Comparison of ENCODE assay signal across 23 mouse cellular contexts in genomic region chr4:36647753-36648152, GRCm38 (mm10).
DNase-seq lines count a peak whose midpoint lies in the region; ATAC-seq and TF ChIP-seq lines count a peak whose summit lies in the region.
"Had no signal": no experiment of that assay in that cellular context is flagged by ENCODE, and none has a peak within 500 bp of the region (broad histone marks: within the 10 kb centered on the region; RNA-seq: fewer than 3 reads in every experiment).

No protein-coding gene starts in this region.

- TF ChIP-seq CTCF in CH12.LX (conservative IDR thresholded peaks at IDR 0.05 in 1 of 2, IDR thresholded peaks at IDR 0.05 in 1 of 2; ENCODE audit: low read depth in 2 of 2, low read length in 2 of 2), result no peak
- TF ChIP-seq CTCF in MEL (IDR thresholded peaks at IDR 0.05 in 2 of 3, conservative IDR thresholded peaks at IDR 0.05 in 1 of 3; ENCODE audit: control insufficient read depth in 1 of 3, insufficient read depth in 1 of 3, low read depth in 2 of 3, low read length in 3 of 3, poor library complexity in 1 of 3, severe bottlenecking in 1 of 3), result no peak

- H3K9ac ChIP-seq in CH12.LX (ENCODE audit: insufficient read depth, low read depth) (no peak overlapping the region), ES-E14 (ENCODE audit: insufficient read depth, low read depth, low read length, poor library complexity, severe bottlenecking) (no peak overlapping the region), MEL (ENCODE audit: control insufficient read depth, low read depth, low read length, poor library complexity, severe bottlenecking) (no peak overlapping the region)
- H3K9ac ChIP-seq in intestine, embryonic 15.5 days, result no peak overlapping the region

- ATAC-seq in intestine, embryonic 15.5 days, result no peak
- ATAC-seq: activated CD4-positive, CD25-positive, alpha-beta regulatory T cell, adult 4 months; CD4-positive, CD25-positive, alpha-beta regulatory T cell, adult 4 months; Patski had no signal

- H3K27me3 ChIP-seq in CH12.LX (replicated peaks), result no peaks in the 10 kb centered on the region
- H3K27me3 ChIP-seq in MEL (ENCODE audit: control insufficient read depth in 1 of 2, insufficient read depth in 2 of 2, low read length in 2 of 2), result no peaks in the 10 kb centered on the region
- H3K27me3 ChIP-seq in intestine, embryonic 15.5 days (replicated peaks), result no peaks in the 10 kb centered on the region
- H3K27me3 ChIP-seq: Patski had no signal

- H3K36me3 ChIP-seq in CH12.LX (replicated peaks in 1 of 2; ENCODE audit: control insufficient read depth in 1 of 2, insufficient read depth in 1 of 2, low read length in 1 of 2), result no peaks in the 10 kb centered on the region
- no peaks in the 10 kb centered on the region for H3K36me3 ChIP-seq in ES-E14 (ENCODE audit: control insufficient read depth, insufficient read depth, low read length, poor library complexity, severe bottlenecking)
- H3K36me3 ChIP-seq in MEL (ENCODE audit: control insufficient read depth in 1 of 2, insufficient read depth in 2 of 2, low read length in 2 of 2), result no peaks in the 10 kb centered on the region
- no peaks in the 10 kb centered on the region for H3K36me3 ChIP-seq in intestine, embryonic 15.5 days
- H3K36me3 ChIP-seq: G1E had no signal

- TF ChIP-seq EP300 in CH12.LX (IDR thresholded peaks at IDR 0.05; ENCODE audit: low read length) (no peak), MEL (IDR thresholded peaks at IDR 0.05; ENCODE audit: low read depth in 1 of 2, low read length in 2 of 2) (no peak)

- intact Hi-C loops in left cerebral cortex, postnatal 4 days (cut with DNase I), result no loop called here

- H3K4me1 ChIP-seq in CH12.LX (ENCODE audit: control insufficient read depth in 1 of 2, insufficient read depth in 2 of 2) (no peaks in the 10 kb centered on the region), ES-E14 (ENCODE audit: control insufficient read depth in 2 of 2, insufficient read depth in 2 of 2, low read length in 2 of 2, poor library complexity in 1 of 2) (no peaks in the 10 kb centered on the region), MEL (ENCODE audit: control insufficient read depth in 1 of 2, insufficient read depth in 2 of 2, low read length in 2 of 2) (no peaks in the 10 kb centered on the region)
- no peaks in the 10 kb centered on the region for H3K4me1 ChIP-seq in intestine, embryonic 15.5 days (replicated peaks)

- H3K4me2 ChIP-seq in CH12.LX (ENCODE audit: insufficient read depth, low read depth, poor library complexity, severe bottlenecking), result no peak overlapping the region
- no peak overlapping the region for H3K4me2 ChIP-seq in intestine, embryonic 15.5 days (replicated peaks)

- TF ChIP-seq RAD21 in CH12.LX (IDR thresholded peaks at IDR 0.05; ENCODE audit: low read depth, low read length) (no peak), MEL (IDR thresholded peaks at IDR 0.05; ENCODE audit: low read depth, low read length) (no peak)

- H3K79me2 ChIP-seq in CH12.LX (replicated peaks; ENCODE audit: control insufficient read depth, extremely low read depth, insufficient read depth, poor library complexity, severe bottlenecking) (no peaks in the 10 kb centered on the region), MEL (ENCODE audit: control insufficient read depth, insufficient read depth, low read length, poor library complexity) (no peaks in the 10 kb centered on the region)

- H3K9me3 ChIP-seq in CH12.LX (replicated peaks; ENCODE audit: low read length), result peaks cover 6% of the 10 kb centered on the region
- H3K9me3 ChIP-seq in ES-E14 (ENCODE audit: control insufficient read depth, insufficient read depth, low read depth, low read length), result no peaks in the 10 kb centered on the region
- no peaks in the 10 kb centered on the region for H3K9me3 ChIP-seq in MEL (replicated peaks; ENCODE audit: insufficient read depth, low read length)
- H3K9me3 ChIP-seq in intestine, embryonic 15.5 days, result no peaks in the 10 kb centered on the region
- H3K9me3 ChIP-seq: G1E had no signal

- dilution Hi-C loops in CH12.LX (cut with MboI; ENCODE audit: extremely low pct_ligation_motif_present, extremely low pct_unique_long_range_greater_than_20kb, low sequenced_read_pairs), result no loop called here

- no peak for TF ChIP-seq POLR2A in CH12.LX (IDR thresholded peaks at IDR 0.05; ENCODE audit: low read depth, low read length)
- no peak for TF ChIP-seq POLR2A in MEL (IDR thresholded peaks at IDR 0.05; ENCODE audit: control insufficient read depth in 1 of 2, insufficient read depth in 1 of 2, low read depth in 1 of 2, low read length in 2 of 2, poor library complexity in 1 of 2)

- H3K4me3 ChIP-seq in CH12.LX (replicated peaks in 1 of 3; ENCODE audit: low read depth in 2 of 3, low read length in 2 of 3, poor library complexity in 1 of 3), result no peak overlapping the region
- no peak overlapping the region for H3K4me3 ChIP-seq in ES-E14 (ENCODE audit: insufficient read depth in 1 of 2, low read depth in 1 of 2, low read length in 2 of 2, poor library complexity in 1 of 2, severe bottlenecking in 1 of 2)
- no peak overlapping the region for H3K4me3 ChIP-seq in MEL (ENCODE audit: control insufficient read depth in 1 of 2, insufficient read depth in 1 of 2, low read depth in 2 of 2, low read length in 2 of 2)
- no peak overlapping the region for H3K4me3 ChIP-seq in intestine, embryonic 15.5 days (replicated peaks)

- in situ Hi-C loops in CH12.LX (cut with MboI; ENCODE audit: low pct_ligation_motif_present, low pct_unique_long_range_greater_than_20kb, low sequenced_read_pairs), result no loop called here
- in situ Hi-C loops in ES-E14 (cut with MboI; ENCODE audit: low sequenced_read_pairs in 2 of 2, unreplicated experiment in 2 of 2), result no loop called here

- no peak for DNase-seq in CH12.LX (ENCODE audit: extremely low read depth)
- no peak for DNase-seq in ES-E14 (ENCODE audit: low read depth, low spot score)
- no peak for DNase-seq in MEL (ENCODE audit: low read depth, low spot score)
- DNase-seq in neural tube, embryonic 10.5 days (ENCODE audit: extremely low spot score, low spot score), result no peak
- DNase-seq in left cerebral cortex, postnatal 4 days, result no peak
- DNase-seq: adrenal gland, adult 2 months; adrenal gland, adult 8-10 months; adrenal gland, postnatal 10 days; adrenal gland, postnatal 14 days; adrenal gland, postnatal 25 days; adrenal gland, postnatal 36 days; B cell, adult 2 months; cerebellum, adult 11 months; cerebellum, adult 11-12 months; cerebellum, adult 18-20 months; cerebellum, adult 2 months; cerebellum, adult 8-10 months; cerebellum, adult 9-10 months had no signal

- no peak overlapping the region for H3K27ac ChIP-seq in CH12.LX (ENCODE audit: insufficient read depth, low read depth)
- H3K27ac ChIP-seq in ES-E14 (ENCODE audit: insufficient read depth, low read depth, low read length, poor library complexity, severe bottlenecking), result no peak overlapping the region
- no peak overlapping the region for H3K27ac ChIP-seq in MEL (ENCODE audit: control insufficient read depth, low read depth, low read length)
- H3K27ac ChIP-seq in intestine, embryonic 15.5 days, result no peak overlapping the region

TF ChIP-seq in CH12.LX, 34 proteins besides CTCF, POLR2A, EP300 and RAD21:
- TF ChIP-seq BHLHE40 (IDR thresholded peaks at IDR 0.05; ENCODE audit: low read depth, low read length), result no peak
- peak; percentile 39; the same call in 1 of the 2 replicates for TF ChIP-seq MAFK (IDR thresholded peaks at IDR 0.05; ENCODE audit: insufficient replicate concordance, low read length)

TF ChIP-seq in ES-E14, 5 proteins besides CTCF, POLR2A, EP300 and RAD21:
- no peak for TF ChIP-seq ZNF384 (IDR thresholded peaks at IDR 0.05; ENCODE audit: low read depth, low read length)
- peak; percentile 59; the same call in 1 of the 2 replicates for TF ChIP-seq MAFK (IDR thresholded peaks at IDR 0.05; ENCODE audit: insufficient read depth, low read depth, low read length)
- TF ChIP-seq ZC3H11A (IDR thresholded peaks at IDR 0.05; ENCODE audit: borderline replicate concordance, low read depth, low read length), result no peak
- no peak for TF ChIP-seq CHD2 (IDR thresholded peaks at IDR 0.05; ENCODE audit: low read depth, low read length)
- TF ChIP-seq HCFC1 (IDR thresholded peaks at IDR 0.05; ENCODE audit: borderline replicate concordance, insufficient read depth, low read length), result no peak
TF ChIP-seq in ES-E14: peak in this region for 1.

TF ChIP-seq in MEL, 35 proteins besides CTCF, POLR2A, EP300 and RAD21:
- TF ChIP-seq MAFK (IDR thresholded peaks at IDR 0.05; ENCODE audit: borderline replicate concordance, low read depth, low read length) (peak; percentile 52; the same call in 1 of the 2 replicates), CHD2 (IDR thresholded peaks at IDR 0.05; ENCODE audit: low read length) (no peak)

Comparison
In these comparisons a context has a peak if more than half of its experiments do, and no peak if none do; other contexts are left out.
1. Of the 35 proteins assayed by ChIP-seq in both MEL and CH12.LX: peak only in MEL: none; only in CH12.LX: none; in both: MAFK; in neither: 34.